Mouse (Mus musculus) intestine, embryonic 15.5 days (tissue): ENCODE results near the gene AI481877. TPM values are rescaled to one million over a fixed set of nuclear protein-coding genes. Genes with fewer than 3 reads are reported as not detected.

Experiments used
- ATAC-seq: fragments of 200-750 bp; cut with Nextera tagmentation; 2 replicates; pipeline ENCODE4 v1.8.0; 2017; ENCODE audit warnings: moderate TSS enrichment, moderate library complexity
- H3K27ac ChIP-seq: fragments of 300-500 bp; sonication (generic); 2 replicates; pipeline ENCODE4 v1.5.1; 2015; ENCODE audit warnings: mild to moderate bottlenecking, inconsistent platforms
- H3K27me3 ChIP-seq: fragments of 300-500 bp; sonication (generic); replicated peaks from 2 replicates; pipeline ENCODE4 v1.6.1; 2015; ENCODE audit warnings: inconsistent platforms
- H3K36me3 ChIP-seq: fragments of 300-500 bp; sonication (generic); 2 replicates; pipeline ENCODE4 v1.6.1; 2015; ENCODE audit warnings: inconsistent platforms
- H3K4me1 ChIP-seq: fragments of 300-500 bp; sonication (generic); replicated peaks from 2 replicates; pipeline ENCODE4 v1.6.1; 2015; ENCODE audit warnings: inconsistent platforms
- H3K4me2 ChIP-seq: fragments of 300-500 bp; sonication (generic); replicated peaks from 2 replicates; pipeline ENCODE4 v1.6.1; 2015; ENCODE audit warnings: mild to moderate bottlenecking, inconsistent platforms
- H3K4me3 ChIP-seq: fragments of 300-500 bp; sonication (generic); replicated peaks from 2 replicates; pipeline ENCODE4 v1.5.1; 2015; ENCODE audit warnings: inconsistent platforms
- H3K9ac ChIP-seq: fragments of 300-500 bp; sonication (generic); 2 replicates; pipeline ENCODE4 v1.6.1; 2015; ENCODE audit warnings: inconsistent platforms
- H3K9me3 ChIP-seq: fragments of 300-500 bp; sonication (generic); 2 replicates; pipeline ENCODE4 v1.6.1; 2016; ENCODE audit warnings: inconsistent platforms
- WGBS: fragments of 180-500 bp; shearing (Covaris S2); methylation state at CpG from one replicate; pipeline ENCODE4 v1.1.7; 2015; 5-methylcytosine and 5-hydroxymethylcytosine counted together
- polyA plus RNA-seq: library from polyadenylated mRNA; unstranded; fragments of >200 nt; fragmentation: Nextera tagmentation; extraction: Ambion mirVana; gene quantifications from 2 replicates; pipeline ENCODE4 v1.2.1, GENCODE M21; 2015

AI481877 gene
- polyA plus RNA-seq, 1 experiment from 2014 or later, result not detected

- Histone ChIP-seq H3K36me3 (no peaks in the 10 kb centered on the region), H3K4me3 (no peak overlapping the region), H3K9me3 (no peaks in the 10 kb centered on the region), H3K27me3 (no peaks in the 10 kb centered on the region), H3K4me2 (no peak overlapping the region), H3K27ac (no peak overlapping the region), H3K9ac (no peak overlapping the region), H3K4me1 (no peaks in the 10 kb centered on the region)
- WGBS, result 63% methylated on average over 2 of the region's 2 CpGs
- no peak for ATAC-seq
Measured at GRCm38 (mm10) chr4:59164034-59164433, 25.3 kb upstream of the AI481877 start.

GRCm38 (mm10) chr4:59160959-59161670, 22.3 kb upstream of the AI481877 start:
- no peak for ATAC-seq
- WGBS, result 49% methylated on average over 8 of the region's 8 CpGs

GRCm38 (mm10) chr4:59160289-59160688, 21.5 kb upstream of the AI481877 start:
- Histone ChIP-seq H3K4me3 (no peak overlapping the region), H3K9me3 (no peaks in the 10 kb centered on the region), H3K4me1 (0 out of 2 replicates have a peak, but pooled peaks cover 4% of the 10 kb centered on the region), H3K36me3 (no peaks in the 10 kb centered on the region), H3K9ac (no peak overlapping the region), H3K27ac (no peak overlapping the region), H3K27me3 (no peaks in the 10 kb centered on the region), H3K4me2 (no peak overlapping the region)
- WGBS, result 84% methylated on average over 5 of the region's 5 CpGs
- ATAC-seq, result no peak

More at GRCm38 (mm10) chr4:59160959-59161670, 22.3 kb upstream of the AI481877 start:
- Histone ChIP-seq H3K27me3 (no peaks in the 10 kb centered on the region), H3K4me3 (no peak overlapping the region), H3K27ac (no peak overlapping the region), H3K4me1 (0 out of 2 replicates have a peak, but pooled peaks cover 4% of the 10 kb centered on the region), H3K9me3 (no peaks in the 10 kb centered on the region), H3K36me3 (no peaks in the 10 kb centered on the region), H3K9ac (no peak overlapping the region), H3K4me2 (no peak overlapping the region)

- no peak overlapping the region for H3K4me3 ChIP-seq
- WGBS, result 60% methylated on average over 2 of the region's 2 CpGs
- no peak overlapping the region for H3K9ac ChIP-seq
- H3K4me1 ChIP-seq, result 0 out of 2 replicates have a peak, but pooled peaks cover 4% of the 10 kb centered on the region
- H3K36me3 ChIP-seq, result no peaks in the 10 kb centered on the region
- H3K27me3 ChIP-seq, result no peaks in the 10 kb centered on the region
- no peak for ATAC-seq
- no peak overlapping the region for H3K27ac ChIP-seq
- H3K9me3 ChIP-seq, result no peaks in the 10 kb centered on the region
- no peak overlapping the region for H3K4me2 ChIP-seq
Measured at GRCm38 (mm10) chr4:59157654-59158053, 18.9 kb upstream of the AI481877 start.

GRCm38 (mm10) chr4:59156897-59157592, 18.3 kb upstream of the AI481877 start:
- no peak overlapping the region for H3K4me2 ChIP-seq
- WGBS, result 36% methylated on average over 7 of the region's 7 CpGs
- no peak for ATAC-seq

GRCm38 (mm10) chr4:59151953-59152352, 13.2 kb upstream of the AI481877 start:
- H3K36me3 ChIP-seq, result no peaks in the 10 kb centered on the region
- ATAC-seq, result no peak
- no peak overlapping the region for H3K4me3 ChIP-seq
- 74% methylated on average over 1 of the region's 1 CpGs for WGBS
- H3K9me3 ChIP-seq, result no peaks in the 10 kb centered on the region
- no peaks in the 10 kb centered on the region for H3K27me3 ChIP-seq
- no peak overlapping the region for H3K9ac ChIP-seq
- no peak overlapping the region for H3K4me2 ChIP-seq
- no peak overlapping the region for H3K27ac ChIP-seq
- no peaks in the 10 kb centered on the region for H3K4me1 ChIP-seq

More at GRCm38 (mm10) chr4:59156897-59157592, 18.3 kb upstream of the AI481877 start:
- no peaks in the 10 kb centered on the region for H3K36me3 ChIP-seq
- H3K9me3 ChIP-seq, result no peaks in the 10 kb centered on the region
- H3K9ac ChIP-seq, result no peak overlapping the region
- H3K27ac ChIP-seq, result no peak overlapping the region
- H3K4me3 ChIP-seq, result no peak overlapping the region
- no peaks in the 10 kb centered on the region for H3K27me3 ChIP-seq
- H3K4me1 ChIP-seq, result 0 out of 2 replicates have a peak, but pooled peaks cover 4% of the 10 kb centered on the region

GRCm38 (mm10) chr4:59150907-59151306, 12.1 kb upstream of the AI481877 start:
- no peak for ATAC-seq
- Histone ChIP-seq H3K4me3 (no peak overlapping the region), H3K27ac (no peak overlapping the region), H3K9ac (no peak overlapping the region), H3K4me2 (no peak overlapping the region), H3K27me3 (no peaks in the 10 kb centered on the region), H3K36me3 (no peaks in the 10 kb centered on the region), H3K4me1 (no peaks in the 10 kb centered on the region), H3K9me3 (no peaks in the 10 kb centered on the region)
- WGBS, result 53% methylated on average over 5 of the region's 5 CpGs

GRCm38 (mm10) chr4:59149043-59149442, 10.3 kb upstream of the AI481877 start:
- Histone ChIP-seq H3K27ac (no peak overlapping the region), H3K4me3 (no peak overlapping the region), H3K4me2 (no peak overlapping the region), H3K9ac (no peak overlapping the region), H3K27me3 (no peaks in the 10 kb centered on the region), H3K4me1 (no peaks in the 10 kb centered on the region), H3K9me3 (no peaks in the 10 kb centered on the region), H3K36me3 (no peaks in the 10 kb centered on the region)
- 60% methylated on average over 5 of the region's 5 CpGs for WGBS
- 0 out of 2 replicates have a peak, but pooled peaks have one; percentile 39 for ATAC-seq

GRCm38 (mm10) chr4:59128935-59129334, 9.8 kb downstream of the AI481877 start:
- Histone ChIP-seq H3K9ac (no peak overlapping the region), H3K4me2 (no peak overlapping the region), H3K27ac (no peak overlapping the region), H3K27me3 (no peaks in the 10 kb centered on the region), H3K4me1 (no peaks in the 10 kb centered on the region), H3K9me3 (no peaks in the 10 kb centered on the region), H3K36me3 (no peaks in the 10 kb centered on the region), H3K4me3 (no peak overlapping the region)
- WGBS, result 69% methylated on average over 4 of the region's 4 CpGs
- no peak for ATAC-seq

- no peaks in the 10 kb centered on the region for H3K9me3 ChIP-seq
Measured at GRCm38 (mm10) chr4:59125053-59125452, 13.7 kb downstream of the AI481877 start.

GRCm38 (mm10) chr4:59123557-59123956, 15.2 kb downstream of the AI481877 start:
- Histone ChIP-seq H3K4me3 (no peak overlapping the region), H3K9me3 (no peaks in the 10 kb centered on the region), H3K36me3 (no peaks in the 10 kb centered on the region), H3K4me1 (no peaks in the 10 kb centered on the region), H3K4me2 (no peak overlapping the region), H3K9ac (no peak overlapping the region), H3K27me3 (no peaks in the 10 kb centered on the region), H3K27ac (no peak overlapping the region)
- ATAC-seq, result no peak

More at GRCm38 (mm10) chr4:59125053-59125452, 13.7 kb downstream of the AI481877 start:
- WGBS, result 75% methylated on average over 1 of the region's 1 CpGs
- no peak for ATAC-seq
- H3K4me2 ChIP-seq, result no peak overlapping the region
- H3K4me3 ChIP-seq, result no peak overlapping the region
- H3K27me3 ChIP-seq, result no peaks in the 10 kb centered on the region
- no peak overlapping the region for H3K27ac ChIP-seq
- H3K4me1 ChIP-seq, result no peaks in the 10 kb centered on the region
- H3K9ac ChIP-seq, result no peak overlapping the region
- H3K36me3 ChIP-seq, result no peaks in the 10 kb centered on the region

GRCm38 (mm10) chr4:59117644-59118495, 20.9 kb downstream of the AI481877 start:
- H3K27ac ChIP-seq, result no peak overlapping the region
- H3K9me3 ChIP-seq, result no peaks in the 10 kb centered on the region
- 93% methylated on average over 24 of the region's 24 CpGs for WGBS
- H3K4me1 ChIP-seq, result no peaks in the 10 kb centered on the region
- no peak for ATAC-seq
- H3K4me3 ChIP-seq, result no peak overlapping the region
- H3K27me3 ChIP-seq, result no peaks in the 10 kb centered on the region
- H3K4me2 ChIP-seq, result no peak overlapping the region
- no peaks in the 10 kb centered on the region for H3K36me3 ChIP-seq
- H3K9ac ChIP-seq, result no peak overlapping the region
